Mouse (Mus musculus) ovary, adult 2 months (tissue): Measurements from ENCODE around the gene 4933402E13Rik. TPM values are rescaled to one million over a fixed set of nuclear protein-coding genes. Genes with fewer than 3 reads are reported as not detected.

Experiments
- polyA plus RNA-seq: library from polyadenylated mRNA; depleted of rRNA; stranded (reverse); fragments of >200 nt; gene quantifications from 2 replicates; pipeline ENCODE4 v1.2.3, GENCODE M21; 2012; rRNA removed

4933402E13Rik gene
- polyA plus RNA-seq = not detected in 2 replicates

DNA sequence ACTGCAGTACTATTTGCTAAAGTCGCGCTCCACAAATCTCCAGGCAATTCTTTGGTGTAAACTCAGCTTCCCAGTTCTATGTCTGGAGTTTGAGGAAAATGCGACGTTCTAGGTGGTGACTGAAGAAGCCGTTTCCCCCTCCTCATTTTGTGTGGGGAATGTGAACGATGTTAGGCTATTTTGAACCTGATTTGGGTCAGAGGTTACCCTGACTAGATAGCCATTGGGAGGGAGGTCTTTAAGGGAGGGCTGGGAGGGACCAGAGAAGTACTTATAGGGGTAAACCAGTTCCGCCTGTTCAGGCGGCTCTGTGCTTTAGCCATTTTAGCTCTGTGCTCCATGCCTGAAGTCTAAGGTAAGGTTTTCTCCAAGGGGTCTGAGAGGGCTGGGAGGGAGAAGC lies at the start of gene 4933402E13Rik:
TSS of gene 4933402E13Rik (plus strand) at position 301 of the 400 bp plus-strand sequence.

Other genes starting within 250 kb of the 4933402E13Rik start
- not detected in 2 replicates for gene 4931400O07Rik, start 184.5 kb downstream of the 4933402E13Rik start, polyA plus RNA-seq